Mouse (Mus musculus) heart, embryonic 15.5 days (tissue): ENCODE results near the gene Extl1. TPM values are rescaled to one million over a fixed set of nuclear protein-coding genes. Genes with fewer than 3 reads are reported as not detected.
A peak's percentile ranks its signal among the peaks of the same experiment; 100 is the strongest.
"Not testable (repeated sequence)": the region's sequence is repeated elsewhere in the genome, so short reads cannot be mapped to it uniquely, and the experiment has no call there.

Experiments
- ATAC-seq: fragments of 200-750 bp; cut with Nextera tagmentation; replicated peaks from 2 replicates; pipeline ENCODE4 v1.8.0; 2017; ENCODE audit warnings: low read depth, moderate TSS enrichment; ENCODE audit not compliant: insufficient number of reproducible peaks, insufficient read depth, low FRiP score
- H3K27ac ChIP-seq: fragments of 300-500 bp; sonication (generic); 2 replicates; pipeline ENCODE4 v1.5.1; 2015; ENCODE audit warnings: mild to moderate bottlenecking, inconsistent platforms
- H3K27me3 ChIP-seq: fragments of 300-500 bp; sonication (generic); 2 replicates; pipeline ENCODE4 v1.6.1; 2015; ENCODE audit warnings: inconsistent platforms
- H3K36me3 ChIP-seq: fragments of 300-500 bp; sonication (generic); 2 replicates; pipeline ENCODE4 v1.6.1; 2015; ENCODE audit warnings: mild to moderate bottlenecking, inconsistent platforms
- H3K4me1 ChIP-seq: fragments of 300-500 bp; sonication (generic); replicated peaks from 2 replicates; pipeline ENCODE4 v1.6.1; 2015; ENCODE audit warnings: inconsistent platforms
- H3K4me2 ChIP-seq: fragments of 300-500 bp; sonication (generic); 2 replicates; pipeline ENCODE4 v1.6.1; 2015; ENCODE audit warnings: inconsistent platforms, mild to moderate bottlenecking, moderate library complexity
- H3K4me3 ChIP-seq: fragments of 300-500 bp; sonication (generic); 2 replicates; pipeline ENCODE4 v1.5.1; 2015; ENCODE audit warnings: mild to moderate bottlenecking, inconsistent platforms
- H3K9ac ChIP-seq: fragments of 300-500 bp; sonication (generic); 2 replicates; pipeline ENCODE4 v1.6.1; 2015; ENCODE audit warnings: mild to moderate bottlenecking, inconsistent platforms
- H3K9me3 ChIP-seq: fragments of 300-500 bp; sonication (generic); replicated peaks from 2 replicates; pipeline ENCODE4 v1.6.1; 2016; ENCODE audit warnings: inconsistent platforms
- WGBS: fragments of 180-500 bp; shearing (Covaris S2); methylation state at CpG from one replicate; pipeline ENCODE4 v1.1.7; 2015; ENCODE audit warnings: mixed read lengths; 5-methylcytosine and 5-hydroxymethylcytosine counted together
- polyA plus RNA-seq: library from polyadenylated mRNA; unstranded; fragments of >200 nt; fragmentation: Nextera tagmentation; extraction: Ambion mirVana; gene quantifications from 2 replicates; pipeline ENCODE4 v1.2.1, GENCODE M21; 2015

The Extl1 gene
- 2.3 and 2.9 TPM in 2 replicates for polyA plus RNA-seq

- not testable (repeated sequence) for H3K27me3 ChIP-seq, H3K36me3 ChIP-seq, H3K4me1 ChIP-seq, H3K4me3 ChIP-seq, ATAC-seq, H3K27ac ChIP-seq, H3K9ac ChIP-seq, H3K4me2 ChIP-seq, H3K9me3 ChIP-seq
- WGBS: 94% methylated on average over 2 of the region's 6 CpGs
Measured at GRCm38 (mm10) chr4:134383750-134384149, at the start of gene Extl1. TSS of gene Extl1 (minus strand) at chr4:134383850.

GRCm38 (mm10) chr4:134432686-134433360 lies 49.2 kb upstream of the Extl1 start:
- Histone ChIP-seq H3K9me3 (no peaks in the 10 kb centered on the region), H3K4me2 (no peak overlapping the region), H3K27me3 (0 out of 2 replicates have a peak, but pooled peaks cover 2% of the 10 kb centered on the region), H3K4me1 (0 out of 2 replicates have a peak, but pooled peaks cover 3% of the 10 kb centered on the region), H3K36me3 (no peaks in the 10 kb centered on the region), H3K4me3 (no peak overlapping the region), H3K27ac (no peak overlapping the region), H3K9ac (no peak overlapping the region)
- WGBS: 77% methylated on average over 15 of the region's 15 CpGs
- ATAC-seq: no peak

DNA sequence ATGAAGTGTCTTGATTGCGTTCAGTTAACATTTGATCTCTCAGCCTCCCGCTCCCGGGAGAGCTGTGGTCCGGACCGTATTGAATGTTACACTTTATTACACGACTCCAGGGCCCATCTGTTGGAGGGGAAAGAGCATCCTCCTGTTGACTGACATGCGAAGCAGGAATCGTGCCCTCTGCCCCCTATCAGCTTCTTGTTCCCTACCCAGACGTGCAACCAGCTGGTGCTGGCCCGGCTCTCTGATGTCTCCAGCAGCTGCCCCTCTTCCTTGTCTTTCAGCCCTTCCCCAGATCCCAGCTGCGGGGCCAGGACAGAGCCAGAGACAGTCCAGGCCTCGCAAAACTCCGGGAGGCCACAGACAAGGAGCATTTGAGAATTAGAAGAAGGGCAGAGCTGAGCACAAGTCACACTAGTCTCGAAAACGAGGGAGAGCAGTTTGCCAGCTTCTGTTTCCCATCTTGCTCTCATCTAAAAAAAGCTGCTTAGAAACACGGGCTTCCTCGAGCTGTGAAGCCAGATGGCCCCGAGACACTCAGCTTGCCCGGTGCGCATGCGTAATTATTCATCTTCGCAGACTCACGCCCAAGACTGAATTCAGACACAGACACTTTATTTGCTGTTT lies 46.8 kb upstream of the Extl1 start:
- Histone ChIP-seq H3K27me3 (0 out of 2 replicates have a peak, but pooled peaks cover 2% of the 10 kb centered on the region), H3K4me3 (no peak overlapping the region), H3K9me3 (no peaks in the 10 kb centered on the region), H3K4me1 (0 out of 2 replicates have a peak, but pooled peaks cover 3% of the 10 kb centered on the region), H3K9ac (no peak overlapping the region), H3K27ac (no peak overlapping the region), H3K4me2 (no peak overlapping the region), H3K36me3 (peaks cover 6% of the 10 kb centered on the region; the same call in 1 of the 2 replicates)
- 36% methylated on average over 23 of the region's 23 CpGs for WGBS
- no peak for ATAC-seq

- Histone ChIP-seq H3K4me2 (no peak overlapping the region), H3K9me3 (no peaks in the 10 kb centered on the region), H3K4me3 (no peak overlapping the region), H3K27me3 (0 out of 2 replicates have a peak, but pooled peaks cover 2% of the 10 kb centered on the region), H3K27ac (no peak overlapping the region), H3K9ac (no peak overlapping the region), H3K36me3 (peaks cover 13% of the 10 kb centered on the region; the same call in 1 of the 2 replicates), H3K4me1 (no peaks in the 10 kb centered on the region)
- WGBS: 73% methylated on average over 7 of the region's 7 CpGs
- ATAC-seq: no peak
Measured at GRCm38 (mm10) chr4:134425088-134425487, 41.4 kb upstream of the Extl1 start.

- H3K36me3 ChIP-seq: peaks cover 13% of the 10 kb centered on the region; the same call in 1 of the 2 replicates
- no peaks in the 10 kb centered on the region for H3K4me1 ChIP-seq
- H3K9ac ChIP-seq: no peak overlapping the region
- H3K4me3 ChIP-seq: no peak overlapping the region
- no peaks in the 10 kb centered on the region for H3K9me3 ChIP-seq
- 84% methylated on average over 7 of the region's 7 CpGs for WGBS
- no peak for ATAC-seq
- H3K27ac ChIP-seq: no peak overlapping the region
- no peaks in the 10 kb centered on the region for H3K27me3 ChIP-seq
- H3K4me2 ChIP-seq: no peak overlapping the region
Measured at GRCm38 (mm10) chr4:134423949-134424348, 40.3 kb upstream of the Extl1 start.

DNA sequence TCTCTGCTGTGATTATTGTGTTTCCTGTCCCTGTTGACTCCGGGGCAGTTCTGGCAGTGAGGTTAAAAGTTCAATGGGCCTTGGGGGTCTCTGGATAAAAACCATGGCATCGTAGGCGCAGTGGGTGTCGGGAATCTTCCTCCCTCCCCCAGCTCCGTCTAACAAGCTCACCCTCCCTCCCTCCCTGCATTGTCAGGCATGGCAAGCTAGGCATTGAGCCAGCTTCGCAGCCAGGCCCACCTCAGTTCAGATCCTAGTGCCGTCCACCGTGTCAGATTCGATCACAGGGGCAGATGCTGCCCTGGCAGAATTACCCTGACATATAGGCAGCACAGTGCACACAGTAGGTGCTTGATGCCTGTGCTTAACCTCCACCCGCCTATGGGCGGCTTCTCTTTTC lies 38.3 kb upstream of the Extl1 start:
- H3K9ac ChIP-seq: no peak overlapping the region
- peaks cover under 1% of the 10 kb centered on the region; the same call in 1 of the 2 replicates for H3K4me1 ChIP-seq
- H3K9me3 ChIP-seq: no peaks in the 10 kb centered on the region
- no peaks in the 10 kb centered on the region for H3K27me3 ChIP-seq
- WGBS: 56% methylated on average over 11 of the region's 11 CpGs
- no peak for ATAC-seq
- no peak overlapping the region for H3K4me3 ChIP-seq
- peaks cover 21% of the 10 kb centered on the region for H3K36me3 ChIP-seq
- no peak overlapping the region for H3K4me2 ChIP-seq
- no peak overlapping the region for H3K27ac ChIP-seq

DNA sequence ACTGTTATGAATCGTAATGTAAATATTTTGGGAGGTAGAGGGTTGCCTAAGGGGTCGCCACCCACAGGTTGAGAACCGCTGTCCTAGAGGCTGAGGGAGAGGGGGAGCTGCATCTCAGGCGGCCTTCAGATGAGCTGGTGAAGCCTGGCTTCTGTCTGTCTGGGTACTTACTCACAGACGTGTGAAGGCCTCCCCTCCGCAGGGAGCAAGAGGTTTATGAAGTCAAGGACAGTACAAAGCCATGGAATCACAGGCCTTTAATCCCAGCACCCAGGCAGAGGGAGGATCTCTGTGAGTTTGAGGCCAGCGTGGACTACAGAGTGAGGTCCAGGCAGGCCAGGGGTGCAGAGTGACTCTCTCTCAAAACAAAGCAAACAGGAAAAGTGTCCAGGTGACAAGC lies 33.5 kb upstream of the Extl1 start:
- no peak overlapping the region for H3K4me3 ChIP-seq
- no peak overlapping the region for H3K4me2 ChIP-seq
- ATAC-seq: no peak
- no peaks in the 10 kb centered on the region for H3K9me3 ChIP-seq
- H3K36me3 ChIP-seq: peaks cover 14% of the 10 kb centered on the region
- H3K4me1 ChIP-seq: peaks cover 12% of the 10 kb centered on the region
- peak overlapping the region; percentile 50; the same call in 1 of the 2 replicates for H3K27ac ChIP-seq
- WGBS: 60% methylated on average over 7 of the region's 7 CpGs
- peak overlapping the region; percentile 11; the same call in 1 of the 2 replicates for H3K9ac ChIP-seq
- H3K27me3 ChIP-seq: no peaks in the 10 kb centered on the region

- H3K4me2 ChIP-seq: peak overlapping the region; percentile 36
Measured at GRCm38 (mm10) chr4:134416602-134417001, 33.0 kb upstream of the Extl1 start.

DNA sequence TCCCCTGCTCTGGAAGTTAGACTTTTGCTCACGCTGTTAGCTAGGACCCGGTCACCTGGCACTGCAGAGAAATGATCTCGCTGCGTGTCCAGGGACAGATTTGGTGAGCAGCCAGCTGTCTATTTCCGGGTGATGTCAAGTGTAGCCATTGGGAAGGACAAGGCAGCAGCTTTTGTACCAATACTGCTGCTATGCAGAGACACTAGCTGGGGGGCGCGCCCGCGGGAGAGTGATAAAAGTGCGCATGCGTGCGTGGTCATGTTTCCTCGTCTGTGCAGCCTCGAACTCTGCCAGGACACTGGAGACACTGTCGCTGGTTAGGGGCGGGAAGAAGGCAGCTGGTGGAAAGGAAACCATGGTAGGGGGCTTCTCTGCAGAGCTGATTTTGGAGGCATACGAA lies 32.5 kb upstream of the Extl1 start:
- H3K27ac ChIP-seq: peak overlapping the region; percentile 50
- 54% methylated on average over 17 of the region's 17 CpGs for WGBS
- H3K9ac ChIP-seq: no peak overlapping the region

More at GRCm38 (mm10) chr4:134416602-134417001, 33.0 kb upstream of the Extl1 start:
- H3K4me3 ChIP-seq: no peak overlapping the region
- H3K27me3 ChIP-seq: no peaks in the 10 kb centered on the region
- ATAC-seq: no peak
- 51% methylated on average over 15 of the region's 15 CpGs for WGBS
- peaks cover 14% of the 10 kb centered on the region for H3K36me3 ChIP-seq
- H3K4me1 ChIP-seq: peaks cover 12% of the 10 kb centered on the region
- peak overlapping the region; percentile 50 for H3K27ac ChIP-seq
- H3K9me3 ChIP-seq: no peaks in the 10 kb centered on the region
- H3K9ac ChIP-seq: peak overlapping the region; percentile 11; the same call in 1 of the 2 replicates

GRCm38 (mm10) chr4:134409286-134409685 lies 25.6 kb upstream of the Extl1 start:
- no peak for ATAC-seq
- no peaks in the 10 kb centered on the region for H3K9me3 ChIP-seq
- no peak overlapping the region for H3K9ac ChIP-seq
- H3K4me3 ChIP-seq: no peak overlapping the region
- WGBS: 76% methylated on average over 5 of the region's 5 CpGs
- no peak overlapping the region for H3K27ac ChIP-seq
- H3K27me3 ChIP-seq: no peaks in the 10 kb centered on the region
- H3K4me2 ChIP-seq: no peak overlapping the region
- peaks cover 5% of the 10 kb centered on the region for H3K36me3 ChIP-seq
- peaks cover 3% of the 10 kb centered on the region; the same call in 1 of the 2 replicates for H3K4me1 ChIP-seq

More for the DNA sequence above, 32.5 kb upstream of the Extl1 start:
- Histone ChIP-seq H3K27me3 (no peaks in the 10 kb centered on the region), H3K36me3 (peaks cover 14% of the 10 kb centered on the region), H3K9me3 (no peaks in the 10 kb centered on the region), H3K4me3 (no peak overlapping the region), H3K4me1 (peaks cover 12% of the 10 kb centered on the region), H3K4me2 (peak overlapping the region; percentile 36)
- ATAC-seq: no peak

DNA sequence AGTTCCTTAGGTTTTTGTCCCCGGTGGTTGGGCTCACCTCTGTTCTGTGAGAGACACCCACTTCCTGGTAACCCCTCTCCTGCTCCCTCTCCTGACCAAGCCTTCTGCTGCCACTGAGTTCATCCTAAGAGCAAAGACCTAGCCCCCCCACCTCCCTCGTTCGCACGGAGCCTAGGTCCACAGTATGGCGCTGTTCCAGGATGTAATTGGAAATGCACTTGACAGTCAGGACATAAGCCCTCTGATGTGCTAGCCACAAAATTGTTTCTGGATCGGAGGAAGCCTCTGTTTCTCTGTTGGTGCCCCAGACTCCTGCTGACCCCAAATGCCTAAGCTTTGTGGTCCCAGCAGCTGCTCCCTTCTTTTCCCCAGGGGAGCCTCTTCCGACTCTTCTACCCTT lies 20.1 kb upstream of the Extl1 start:
- peak overlapping the region; percentile 51; the same call in 1 of the 2 replicates for H3K27ac ChIP-seq
- no peak for ATAC-seq

More for the DNA sequence above, 20.1 kb upstream of the Extl1 start:
- Histone ChIP-seq H3K36me3 (0 out of 2 replicates have a peak, but pooled peaks cover 3% of the 10 kb centered on the region), H3K4me2 (no peak overlapping the region), H3K9me3 (no peaks in the 10 kb centered on the region), H3K27me3 (no peaks in the 10 kb centered on the region), H3K4me3 (no peak overlapping the region), H3K9ac (no peak overlapping the region), H3K4me1 (peaks cover 37% of the 10 kb centered on the region)
- 48% methylated on average over 7 of the region's 7 CpGs for WGBS
